Mouse (Mus musculus): ENCODE data around the gene Tcf20.

GRCm38 (mm10) chr15:82998811-82999221 is 11.1 kb upstream of the Tcf20 start:
- no peak for TF ChIP-seq MAFK (IDR thresholded peaks at IDR 0.05; ENCODE audit: insufficient read depth, low read depth, low read length)
- no peak for TF ChIP-seq ZC3H11A (IDR thresholded peaks at IDR 0.05; ENCODE audit: borderline replicate concordance, low read depth, low read length)
- TF ChIP-seq CHD2 (IDR thresholded peaks at IDR 0.05; ENCODE audit: low read depth, low read length): no peak
